In genomic region chr5:104007801-104008200, GRCm38 (mm10) we compare ENCODE assay signal across 27 mouse cellular contexts. TPM values are rescaled to one million over a fixed set of nuclear protein-coding genes. Genes with fewer than 3 reads are reported as not detected.
"Had no signal": no experiment of that assay in that cellular context is flagged by ENCODE, and none has a peak within 500 bp of the region (broad histone marks: within the 10 kb centered on the region; RNA-seq: fewer than 3 reads in every experiment).

No protein-coding gene starts in this region.

- H3K4me1 ChIP-seq: limb, embryonic 15.5 days; megakaryocyte, embryonic 14.5 days had no signal

- DNase-seq: kidney, adult 2 months; kidney, postnatal 25 days; layer of hippocampus, adult 9-11 months; liver, postnatal 0 days; lung, postnatal 10 days; lung, postnatal 36 days; midbrain, embryonic 14.5 days; right cerebral cortex, adult 18-20 months; right cerebral cortex, postnatal 14 days; right cerebral cortex, postnatal 4 days had no signal

- H3K9me3 ChIP-seq: limb, embryonic 12.5 days; limb, embryonic 15.5 days; lung, embryonic 15.5 days; megakaryocyte, embryonic 14.5 days; midbrain, embryonic 10.5 days had no signal

- H3K27me3 ChIP-seq: limb, embryonic 12.5 days; limb, embryonic 15.5 days; lung, embryonic 15.5 days; megakaryocyte, embryonic 14.5 days had no signal

- H3K36me3 ChIP-seq: limb, embryonic 15.5 days; midbrain, embryonic 10.5 days had no signal

- ATAC-seq: intestine, postnatal 0 days; liver, postnatal 0 days had no signal

- H3K4me3 ChIP-seq: layer of hippocampus, adult 2 months; left cerebral cortex, adult 2 months; limb, embryonic 12.5 days; limb, embryonic 15.5 days; lung, embryonic 15.5 days; megakaryocyte, embryonic 14.5 days; midbrain, embryonic 10.5 days had no signal

- H3K9ac ChIP-seq: limb, embryonic 12.5 days; limb, embryonic 15.5 days; liver, embryonic 14.5 days; liver, postnatal 0 days; lung, embryonic 15.5 days had no signal

- H3K27ac ChIP-seq: kidney, postnatal 0 days; layer of hippocampus, adult 2 months; left cerebral cortex, adult 2 months; limb, embryonic 12.5 days; limb, embryonic 15.5 days; liver, embryonic 14.5 days; lung, embryonic 15.5 days; midbrain, embryonic 10.5 days; stomach, postnatal 0 days had no signal

- H3K4me2 ChIP-seq: limb, embryonic 12.5 days; limb, embryonic 15.5 days; liver, embryonic 11.5 days; lung, embryonic 15.5 days had no signal

RNA-seq across cellular contexts. Expression of gene Hsd17b13, which starts 30.6 kb away (rescaled TPM):
- total RNA-seq: layer of hippocampus, adult 2 months; layer of hippocampus, postnatal 25 days; midbrain, postnatal 0 days had no signal
- polyA plus RNA-seq: kidney, embryonic 14.5 days; limb, embryonic 12.5 days; midbrain, embryonic 10.5 days; midbrain, embryonic 14.5 days; neural tube, embryonic 11.5 days; neural tube, embryonic 14.5 days had no signal
